Mouse (Mus musculus) hindbrain, embryonic 14.5 days (tissue): ENCODE data around the gene Gpnmb. TPM values are rescaled to one million over a fixed set of nuclear protein-coding genes. Genes with fewer than 3 reads are reported as not detected.

ENCODE experiments used
- ATAC-seq: fragments of 200-750 bp; cut with Nextera tagmentation; 2 replicates; pipeline ENCODE4 v1.8.0; 2017; ENCODE audit warnings: moderate number of reproducible peaks, mild to moderate bottlenecking, moderate TSS enrichment, moderate library complexity; ENCODE audit not compliant: low FRiP score
- DNase-seq: peaks from one replicate; pipeline ENCODE4 v3.0.0-alpha.2; 2015; ENCODE audit warnings: low spot score
- H3K27ac ChIP-seq: fragments of 300-500 bp; sonication (generic); 2 replicates; pipeline ENCODE4 v1.5.1; 2014; ENCODE audit warnings: mild to moderate bottlenecking, moderate library complexity
- H3K27me3 ChIP-seq: fragments of 300-500 bp; sonication (generic); 2 replicates; pipeline ENCODE4 v1.6.1; 2014; ENCODE audit warnings: mild to moderate bottlenecking, low read length, mixed read lengths; ENCODE audit not compliant: control insufficient read depth, insufficient read depth
- H3K36me3 ChIP-seq: fragments of 300-500 bp; sonication (generic); replicated peaks from 2 replicates; pipeline ENCODE4 v1.6.1; 2014; ENCODE audit not compliant: control insufficient read depth, insufficient read depth
- H3K4me1 ChIP-seq: fragments of 300-500 bp; sonication (generic); replicated peaks from 2 replicates; pipeline ENCODE4 v1.6.1; 2014; ENCODE audit warnings: antibody characterized with exemption, low read length, mixed read lengths; ENCODE audit not compliant: control insufficient read depth, insufficient read depth
- H3K4me2 ChIP-seq: fragments of 300-500 bp; sonication (generic); replicated peaks from 2 replicates; pipeline ENCODE4 v1.6.1; 2014; ENCODE audit warnings: mild to moderate bottlenecking, moderate library complexity
- H3K4me3 ChIP-seq: fragments of 300-500 bp; sonication (generic); replicated peaks from 2 replicates; pipeline ENCODE4 v1.5.1; 2014; ENCODE audit warnings: mild to moderate bottlenecking, low read length
- H3K9ac ChIP-seq: fragments of 300-500 bp; sonication (generic); 2 replicates; pipeline ENCODE4 v1.6.1; 2014
- H3K9me3 ChIP-seq: fragments of 300-500 bp; sonication (generic); 2 replicates; pipeline ENCODE4 v1.6.1; 2016; ENCODE audit warnings: low read length; ENCODE audit not compliant: control insufficient read depth
- WGBS: fragments of 180-500 bp; shearing (Covaris S2); extraction: QIAGEN DNeasy Blood & Tissue Kit; methylation state at CpG from one replicate; pipeline ENCODE4 v1.1.7; 2014; 5-methylcytosine and 5-hydroxymethylcytosine counted together
- polyA plus RNA-seq: library from polyadenylated mRNA; unstranded; fragments of >200 nt; fragmentation: Nextera tagmentation; extraction: Ambion mirVana; gene quantifications from 2 replicates; pipeline ENCODE4 v1.2.1, GENCODE M21; 2014

Gene Gpnmb
- polyA plus RNA-seq, 1 experiment from 2014 or later, result 0.32 TPM

GRCm38 (mm10) chr6:49073304-49074116, 37.2 kb downstream of the Gpnmb start, which contains the start of gene Malsu1:
TSS of gene Malsu1 (plus strand) at chr6:49073795.
- DNase-seq, result peak; percentile 97
- peak within 1 kb of the TSS; percentile 83 for H3K27ac ChIP-seq
- H3K27me3 ChIP-seq, result no peaks in the 10 kb centered on the region
- H3K4me3 ChIP-seq, result peak within 1 kb of the TSS; percentile 97
- ATAC-seq, result peak; percentile 98
- H3K9ac ChIP-seq, result peak within 1 kb of the TSS; percentile 96
- peaks cover 17% of the 10 kb centered on the region for H3K4me1 ChIP-seq
- WGBS, result under 1% methylated on average over 49 of the region's 49 CpGs
- H3K9me3 ChIP-seq, result no peaks in the 10 kb centered on the region
- peak within 1 kb of the TSS; percentile 80 for H3K4me2 ChIP-seq
- no peaks in the 10 kb centered on the region for H3K36me3 ChIP-seq

GRCm38 (mm10) chr6:49074117-49074490, 37.8 kb downstream of the Gpnmb start:
- H3K4me2 ChIP-seq, result peak overlapping the region; percentile 80
- peak; percentile 44 for ATAC-seq
- no peak for DNase-seq
- peaks cover 17% of the 10 kb centered on the region for H3K4me1 ChIP-seq
- WGBS, result under 1% methylated on average over 19 of the region's 19 CpGs
- H3K27me3 ChIP-seq, result no peaks in the 10 kb centered on the region
- peak overlapping the region; percentile 83 for H3K27ac ChIP-seq
- peak overlapping the region; percentile 97 for H3K4me3 ChIP-seq
- no peaks in the 10 kb centered on the region for H3K36me3 ChIP-seq
- no peaks in the 10 kb centered on the region for H3K9me3 ChIP-seq
- peak overlapping the region; percentile 96 for H3K9ac ChIP-seq

DNA sequence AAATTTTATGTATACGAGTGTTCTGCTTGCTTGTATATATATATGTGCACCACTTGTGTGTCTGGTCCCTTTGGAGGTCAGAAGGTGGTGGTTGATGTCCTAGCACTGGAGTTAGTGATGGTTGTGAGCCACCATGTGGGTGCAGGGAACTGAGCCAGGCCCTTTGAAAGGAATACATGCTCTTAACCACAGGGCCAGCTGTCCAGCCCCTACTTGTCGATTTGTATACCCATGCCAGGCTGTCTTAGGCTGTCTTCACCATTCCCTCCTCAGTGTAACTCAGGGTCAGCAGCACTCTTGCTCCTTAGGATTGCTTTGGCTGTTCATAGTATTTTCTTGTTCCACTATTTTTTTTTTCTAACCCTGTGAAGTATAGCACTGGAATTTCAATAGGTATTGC, 41.5 kb downstream of the Gpnmb start:
- H3K4me3 ChIP-seq, result no peak overlapping the region

GRCm38 (mm10) chr6:49079313-49079712, 43.0 kb downstream of the Gpnmb start:
- H3K4me2 ChIP-seq, result no peak overlapping the region
- no peaks in the 10 kb centered on the region for H3K9me3 ChIP-seq
- H3K9ac ChIP-seq, result no peak overlapping the region
- H3K4me3 ChIP-seq, result no peak overlapping the region
- H3K27me3 ChIP-seq, result no peaks in the 10 kb centered on the region
- H3K27ac ChIP-seq, result no peak overlapping the region
- ATAC-seq, result no peak
- 93% methylated on average over 1 of the region's 1 CpGs for WGBS
- H3K4me1 ChIP-seq, result peaks cover 12% of the 10 kb centered on the region
- H3K36me3 ChIP-seq, result peaks cover 13% of the 10 kb centered on the region
- no peak for DNase-seq

More for the DNA sequence above, 41.5 kb downstream of the Gpnmb start:
- no peak for DNase-seq
- Histone ChIP-seq H3K4me2 (no peak overlapping the region), H3K4me1 (peaks cover 16% of the 10 kb centered on the region), H3K9me3 (no peaks in the 10 kb centered on the region), H3K27me3 (no peaks in the 10 kb centered on the region), H3K27ac (no peak overlapping the region), H3K36me3 (peaks cover under 1% of the 10 kb centered on the region; the same call in 1 of the 2 replicates), H3K9ac (no peak overlapping the region)
- 92% methylated on average over 2 of the region's 2 CpGs for WGBS
- ATAC-seq, result no peak

DNA sequence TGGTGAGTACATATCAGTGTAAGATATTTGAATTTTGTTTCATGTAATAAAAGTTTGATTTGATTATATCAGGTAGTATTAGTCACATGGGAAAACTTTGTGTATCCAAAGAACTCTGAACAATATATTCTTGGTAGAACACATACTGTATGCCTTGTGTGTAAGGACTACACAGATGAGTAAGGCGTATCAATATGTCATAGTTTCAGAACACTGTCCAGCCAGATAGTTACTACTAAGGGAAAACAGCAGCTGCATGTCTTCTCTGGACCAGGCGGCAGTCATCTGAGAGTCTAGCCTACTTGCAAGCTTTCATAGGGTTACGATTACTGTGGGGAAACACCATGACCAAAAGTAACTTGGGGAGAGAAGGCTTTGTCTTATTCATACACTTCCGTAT, 46.7 kb downstream of the Gpnmb start:
- WGBS, result 92% methylated on average over 4 of the region's 4 CpGs
- Histone ChIP-seq H3K9me3 (no peaks in the 10 kb centered on the region), H3K36me3 (peaks cover 48% of the 10 kb centered on the region), H3K4me2 (no peak overlapping the region), H3K9ac (no peak overlapping the region), H3K27ac (no peak overlapping the region), H3K4me3 (no peak overlapping the region), H3K4me1 (no peaks in the 10 kb centered on the region), H3K27me3 (no peaks in the 10 kb centered on the region)
- no peak for ATAC-seq
- no peak for DNase-seq

DNA sequence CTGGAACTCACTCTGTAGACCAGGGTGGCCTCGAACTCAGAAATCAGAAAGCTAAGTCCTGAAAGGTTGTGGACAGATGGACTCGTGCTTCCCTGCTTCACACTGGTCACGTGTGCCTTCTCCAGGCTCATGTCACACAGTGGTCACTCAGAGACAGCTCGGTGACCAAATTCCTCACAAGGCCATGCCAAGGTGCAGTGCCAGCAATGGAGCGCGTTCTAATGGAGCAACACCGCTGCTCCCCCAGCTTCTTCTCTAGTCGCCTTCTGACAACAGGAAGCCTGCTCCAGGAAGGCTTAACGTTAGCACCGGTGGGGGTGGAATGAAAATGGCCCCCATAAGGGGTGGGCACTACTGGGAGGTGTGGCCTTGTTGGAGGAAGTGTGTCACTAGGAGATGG, 58.6 kb downstream of the Gpnmb start:
- Histone ChIP-seq H3K4me2 (no peak overlapping the region), H3K4me3 (no peak overlapping the region), H3K27me3 (no peaks in the 10 kb centered on the region), H3K9me3 (no peaks in the 10 kb centered on the region), H3K4me1 (peaks cover 13% of the 10 kb centered on the region; the same call in 1 of the 2 replicates), H3K9ac (no peak overlapping the region), H3K36me3 (peaks cover 77% of the 10 kb centered on the region), H3K27ac (no peak overlapping the region)
- WGBS, result 91% methylated on average over 10 of the region's 10 CpGs
- DNase-seq, result no peak
- ATAC-seq, result no peak

GRCm38 (mm10) chr6:49096421-49096820, 60.1 kb downstream of the Gpnmb start:
- WGBS, result 84% methylated on average over 7 of the region's 7 CpGs
- Histone ChIP-seq H3K9me3 (no peaks in the 10 kb centered on the region), H3K9ac (no peak overlapping the region), H3K4me1 (peaks cover 13% of the 10 kb centered on the region; the same call in 1 of the 2 replicates), H3K36me3 (peaks cover 68% of the 10 kb centered on the region), H3K27me3 (no peaks in the 10 kb centered on the region), H3K27ac (peak overlapping the region; percentile 20; the same call in 1 of the 2 replicates), H3K4me3 (no peak overlapping the region), H3K4me2 (no peak overlapping the region)
- DNase-seq (no peak), ATAC-seq (0 out of 2 replicates have a peak, but pooled peaks have one; percentile 2)

GRCm38 (mm10) chr6:49096933-49097461, 60.7 kb downstream of the Gpnmb start:
- H3K4me1 ChIP-seq, result peaks cover 13% of the 10 kb centered on the region; the same call in 1 of the 2 replicates
- H3K4me2 ChIP-seq, result peak overlapping the region; percentile 30; the same call in 1 of the 2 replicates
- no peak overlapping the region for H3K9ac ChIP-seq
- no peak overlapping the region for H3K4me3 ChIP-seq
- H3K36me3 ChIP-seq, result peaks cover 63% of the 10 kb centered on the region
- ATAC-seq (peak; percentile 46; the same call in 1 of the 2 replicates), DNase-seq (peak; percentile 59)
- H3K27ac ChIP-seq, result peak overlapping the region; percentile 20; the same call in 1 of the 2 replicates
- H3K27me3 ChIP-seq, result no peaks in the 10 kb centered on the region
- H3K9me3 ChIP-seq, result no peaks in the 10 kb centered on the region
- 40% methylated on average over 13 of the region's 13 CpGs for WGBS

DNA sequence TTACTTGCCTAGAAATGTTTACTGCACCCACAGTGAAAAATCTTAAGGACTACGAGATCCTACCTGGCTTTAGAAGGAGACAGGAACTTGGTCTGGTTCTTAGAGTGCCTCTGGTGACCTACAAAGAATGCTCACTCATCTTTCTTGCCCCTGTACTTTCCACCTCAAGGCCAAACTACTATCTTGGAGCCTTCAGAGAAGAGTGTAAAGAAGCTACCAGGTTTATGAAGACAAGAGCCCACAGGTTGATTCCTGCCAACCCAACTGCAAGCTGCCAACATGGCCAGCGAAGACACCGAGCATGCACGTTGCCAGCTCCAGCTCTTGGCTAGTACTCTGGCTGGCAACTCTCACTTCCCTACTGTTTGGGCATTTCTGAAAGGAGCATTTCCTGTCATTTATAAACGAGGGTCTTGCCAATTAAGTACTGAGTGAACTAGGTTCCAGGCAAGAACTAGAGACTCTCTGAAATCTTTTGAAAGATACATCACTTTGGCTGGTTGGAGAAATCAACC, 61.3 kb downstream of the Gpnmb start:
- Histone ChIP-seq H3K9ac (no peak overlapping the region), H3K27me3 (no peaks in the 10 kb centered on the region), H3K9me3 (no peaks in the 10 kb centered on the region), H3K4me3 (no peak overlapping the region), H3K27ac (peak overlapping the region; percentile 20; the same call in 1 of the 2 replicates), H3K4me2 (peak overlapping the region; percentile 30; the same call in 1 of the 2 replicates), H3K36me3 (peaks cover 63% of the 10 kb centered on the region), H3K4me1 (peaks cover 13% of the 10 kb centered on the region; the same call in 1 of the 2 replicates)
- ATAC-seq, result no peak
- DNase-seq, result no peak
- WGBS, result 81% methylated on average over 5 of the region's 5 CpGs
